Comparison of ENCODE assay signal across 29 mouse cellular contexts in genomic region chr19:41719436-41719835, GRCm38 (mm10). TPM values are rescaled to one million over a fixed set of nuclear protein-coding genes. Genes with fewer than 3 reads are reported as not detected.
DNase-seq lines count a peak whose midpoint lies in the region; ATAC-seq and TF ChIP-seq lines count a peak whose summit lies in the region.
"Had no signal": no experiment of that assay in that cellular context is flagged by ENCODE, and none has a peak within 500 bp of the region (broad histone marks: within the 10 kb centered on the region; RNA-seq: fewer than 3 reads in every experiment).

No protein-coding gene starts in this region.

- no peak for ATAC-seq in hindbrain, embryonic 13.5 days (ENCODE audit: low FRiP score)
- no peak for ATAC-seq in hindbrain, embryonic 16.5 days
- ATAC-seq in limb, embryonic 14.5 days (ENCODE audit: low FRiP score, low read depth) = 0 out of 2 replicates have a peak, but pooled peaks have one; percentile 41
- ATAC-seq: liver, embryonic 12.5 days; liver, postnatal 0 days; Patski had no signal

- no peaks in the 10 kb centered on the region for H3K9me3 ChIP-seq in hindbrain, embryonic 13.5 days
- no peaks in the 10 kb centered on the region for H3K9me3 ChIP-seq in hindbrain, embryonic 16.5 days (ENCODE audit: control insufficient read depth, low read length)
- no peaks in the 10 kb centered on the region for H3K9me3 ChIP-seq in limb, embryonic 14.5 days (ENCODE audit: control insufficient read depth, low read length)
- no peaks in the 10 kb centered on the region for H3K9me3 ChIP-seq in limb, embryonic 10.5 days (replicated peaks)
- H3K9me3 ChIP-seq: embryonic facial prominence, embryonic 13.5 days; forebrain, embryonic 12.5 days; G1E; heart, embryonic 13.5 days; limb, embryonic 13.5 days; liver, embryonic 12.5 days; midbrain, embryonic 12.5 days had no signal

- peak; percentile 48 to 54 for DNase-seq in cerebellum, postnatal 14 days
- no peak for DNase-seq in cerebellum, postnatal 36 days
- DNase-seq in limb, embryonic 14.5 days (ENCODE audit: low spot score) = peak; percentile 38
- DNase-seq in limb, embryonic 10.5 days (ENCODE audit: low spot score) = no peak
- no peak for DNase-seq in gastrocnemius, postnatal 25 days
- DNase-seq: adrenal gland, postnatal 14 days; cerebellum, adult 18-20 months; embryo, embryonic 11 days; heart, postnatal 10 days; kidney, adult 11 months; kidney, postnatal 14 days; layer of hippocampus, adult 9-11 months; liver, postnatal 0 days; lung, postnatal 36 days; retina, postnatal 1 day; right cerebral cortex, postnatal 14 days; thymus, postnatal 4 days had no signal

- H3K27me3 ChIP-seq in hindbrain, embryonic 13.5 days = 0 out of 2 replicates have a peak, but pooled peaks cover 6% of the 10 kb centered on the region
- H3K27me3 ChIP-seq in hindbrain, embryonic 16.5 days (replicated peaks; ENCODE audit: control insufficient read depth, insufficient read depth, low read length) = no peaks in the 10 kb centered on the region; the same call in 1 of the 2 replicates
- no peaks in the 10 kb centered on the region for H3K27me3 ChIP-seq in limb, embryonic 14.5 days (ENCODE audit: control insufficient read depth, insufficient read depth, low read length)
- peaks cover 44% of the 10 kb centered on the region for H3K27me3 ChIP-seq in limb, embryonic 10.5 days (ENCODE audit: low read depth, poor library complexity, severe bottlenecking)

- no peak for TF ChIP-seq POLR2A in limb, embryonic 14.5 days (IDR thresholded peaks at IDR 0.05; ENCODE audit: borderline replicate concordance, extremely low read depth, insufficient read depth, insufficient read length)

- no peak overlapping the region for H3K9ac ChIP-seq in hindbrain, embryonic 13.5 days
- H3K9ac ChIP-seq in hindbrain, embryonic 16.5 days (ENCODE audit: low read depth, low read length) = no peak overlapping the region
- H3K9ac ChIP-seq in limb, embryonic 14.5 days (ENCODE audit: low read depth, low read length, severe bottlenecking) = no peak overlapping the region
- H3K9ac ChIP-seq: embryonic facial prominence, embryonic 13.5 days; forebrain, embryonic 12.5 days; heart, embryonic 13.5 days; limb, embryonic 13.5 days; liver, embryonic 12.5 days; liver, postnatal 0 days; midbrain, embryonic 12.5 days had no signal

- H3K27ac ChIP-seq in hindbrain, embryonic 13.5 days = 0 out of 2 replicates have a peak overlapping the region, but pooled peaks have one; percentile 8
- no peak overlapping the region; the same call in 1 of the 2 replicates for H3K27ac ChIP-seq in hindbrain, embryonic 16.5 days (ENCODE audit: low read depth, low read length)
- no peak overlapping the region for H3K27ac ChIP-seq in limb, embryonic 14.5 days (replicated peaks; ENCODE audit: low read depth, low read length)
- no peak overlapping the region for H3K27ac ChIP-seq in limb, embryonic 10.5 days
- H3K27ac ChIP-seq: embryonic facial prominence, embryonic 13.5 days; forebrain, embryonic 12.5 days; heart, embryonic 13.5 days; limb, embryonic 13.5 days; liver, embryonic 12.5 days; midbrain, embryonic 12.5 days had no signal

- H3K4me3 ChIP-seq in hindbrain, embryonic 13.5 days = no peak overlapping the region
- H3K4me3 ChIP-seq in hindbrain, embryonic 16.5 days (ENCODE audit: low read length) = no peak overlapping the region
- no peak overlapping the region for H3K4me3 ChIP-seq in limb, embryonic 14.5 days (replicated peaks; ENCODE audit: low read length)
- H3K4me3 ChIP-seq in limb, embryonic 10.5 days = no peak overlapping the region
- H3K4me3 ChIP-seq: embryonic facial prominence, embryonic 13.5 days; erythroblast, embryonic 14.5 days; forebrain, embryonic 12.5 days; heart, embryonic 13.5 days; limb, embryonic 13.5 days; liver, embryonic 12.5 days; midbrain, embryonic 12.5 days had no signal

- no peak overlapping the region for H3K4me2 ChIP-seq in hindbrain, embryonic 13.5 days
- H3K4me2 ChIP-seq in hindbrain, embryonic 16.5 days (ENCODE audit: low read length) = no peak overlapping the region
- no peak overlapping the region for H3K4me2 ChIP-seq in limb, embryonic 14.5 days (replicated peaks; ENCODE audit: low read depth, low read length, severe bottlenecking)
- H3K4me2 ChIP-seq: embryonic facial prominence, embryonic 13.5 days; forebrain, embryonic 12.5 days; heart, embryonic 13.5 days; limb, embryonic 13.5 days; liver, embryonic 12.5 days; midbrain, embryonic 12.5 days had no signal

- peaks cover 54% of the 10 kb centered on the region for H3K4me1 ChIP-seq in hindbrain, embryonic 13.5 days (replicated peaks)
- H3K4me1 ChIP-seq in hindbrain, embryonic 16.5 days (ENCODE audit: control insufficient read depth, insufficient read depth, low read depth, low read length) = peaks cover 28% of the 10 kb centered on the region
- peaks cover 15% of the 10 kb centered on the region; the same call in 1 of the 2 replicates for H3K4me1 ChIP-seq in limb, embryonic 14.5 days (ENCODE audit: control insufficient read depth, insufficient read depth, low read length)
- peaks cover 55% of the 10 kb centered on the region for H3K4me1 ChIP-seq in limb, embryonic 10.5 days
- H3K4me1 ChIP-seq: liver, embryonic 12.5 days had no signal

- H3K36me3 ChIP-seq in hindbrain, embryonic 13.5 days = 0 out of 2 replicates have a peak, but pooled peaks cover 2% of the 10 kb centered on the region
- no peaks in the 10 kb centered on the region for H3K36me3 ChIP-seq in hindbrain, embryonic 16.5 days (ENCODE audit: control insufficient read depth, insufficient read depth, low read length)
- H3K36me3 ChIP-seq in limb, embryonic 14.5 days (ENCODE audit: control insufficient read depth, insufficient read depth, low read length) = no peaks in the 10 kb centered on the region
- H3K36me3 ChIP-seq in limb, embryonic 10.5 days = no peaks in the 10 kb centered on the region
- H3K36me3 ChIP-seq: embryonic facial prominence, embryonic 13.5 days; forebrain, embryonic 12.5 days; G1E; heart, embryonic 13.5 days; limb, embryonic 13.5 days; liver, embryonic 12.5 days; midbrain, embryonic 12.5 days had no signal

- 67% methylated on average over 8 of the region's 8 CpGs for WGBS in hindbrain, embryonic 13.5 days
- WGBS in hindbrain, embryonic 16.5 days = 62% methylated on average over 8 of the region's 8 CpGs
- 64% methylated on average over 8 of the region's 8 CpGs for WGBS in limb, embryonic 14.5 days
- 78% methylated on average over 8 of the region's 8 CpGs for WGBS in limb, embryonic 10.5 days

RNA-seq across cellular contexts. Expression of gene Slit1, which starts 24.0 kb away (rescaled TPM):
- polyA plus RNA-seq in hindbrain, embryonic 13.5 days (2015; fragmentation: Nextera tagmentation; extraction: Ambion mirVana) = 22.3 and 25.6 TPM in 2 replicates
- 17.4 and 23.1 TPM in 2 replicates for polyA plus RNA-seq in hindbrain, embryonic 16.5 days (2015; fragmentation: Nextera tagmentation; extraction: Ambion mirVana)
- 0.68 and 0.85 TPM in 2 replicates for polyA plus RNA-seq in limb, embryonic 14.5 days (2012; rRNA removed)
- 0.14 and 0.50 TPM in 2 replicates for polyA plus RNA-seq in limb, embryonic 14.5 days (2014; fragmentation: Nextera tagmentation; extraction: Ambion mirVana)
- 0.97 and 1.1 TPM in 2 replicates for polyA plus RNA-seq in limb, embryonic 10.5 days (2016; fragmentation: Nextera tagmentation; extraction: Ambion mirVana)
- total RNA-seq in gastrocnemius, postnatal 25 days (2021) = under 1 TPM; 0.59 to 0.79 TPM
- total RNA-seq: hematopoietic stem cell, adult 5-6 weeks had no signal

Comparison
In these comparisons a context has a peak if more than half of its experiments do, and no peak if none do; other contexts are left out.
1. DNase-seq: peak in cerebellum, postnatal 14 days (2 of 2) and limb, embryonic 14.5 days (single experiment); none in cerebellum, postnatal 36 days (0 of 2), limb, embryonic 10.5 days (single experiment) and gastrocnemius, postnatal 25 days (single experiment).